Mouse (Mus musculus) midbrain, embryonic 13.5 days (tissue): ENCODE measurements around the gene Arl4a. TPM values are rescaled to one million over a fixed set of nuclear protein-coding genes. Genes with fewer than 3 reads are reported as not detected.

ENCODE experiments used
- ATAC-seq: fragments of 200-750 bp; cut with Nextera tagmentation; 2 replicates; pipeline ENCODE4 v1.8.0; 2017; ENCODE audit warnings: mild to moderate bottlenecking, moderate TSS enrichment, moderate library complexity
- H3K27ac ChIP-seq: fragments of 300-500 bp; sonication (generic); 2 replicates; pipeline ENCODE4 v1.5.1; 2015; ENCODE audit warnings: inconsistent platforms, mild to moderate bottlenecking, moderate library complexity
- H3K27me3 ChIP-seq: fragments of 300-500 bp; sonication (generic); 2 replicates; pipeline ENCODE4 v1.6.1; 2015; ENCODE audit warnings: mild to moderate bottlenecking, inconsistent platforms
- H3K36me3 ChIP-seq: fragments of 300-500 bp; sonication (generic); 2 replicates; pipeline ENCODE4 v1.6.1; 2015; ENCODE audit warnings: mild to moderate bottlenecking, inconsistent platforms
- H3K4me1 ChIP-seq: fragments of 300-500 bp; sonication (generic); replicated peaks from 2 replicates; pipeline ENCODE4 v1.6.1; 2015; ENCODE audit warnings: inconsistent platforms
- H3K4me2 ChIP-seq: fragments of 300-500 bp; sonication (generic); replicated peaks from 2 replicates; pipeline ENCODE4 v1.6.1; 2015; ENCODE audit warnings: moderate library complexity, mild to moderate bottlenecking, inconsistent platforms
- H3K4me3 ChIP-seq: fragments of 300-500 bp; sonication (generic); replicated peaks from 2 replicates; pipeline ENCODE4 v1.5.1; 2015; ENCODE audit warnings: mild to moderate bottlenecking, inconsistent platforms
- H3K9ac ChIP-seq: fragments of 300-500 bp; sonication (generic); replicated peaks from 2 replicates; pipeline ENCODE4 v1.6.1; 2015; ENCODE audit warnings: mild to moderate bottlenecking, inconsistent platforms
- H3K9me3 ChIP-seq: fragments of 300-500 bp; sonication (generic); 2 replicates; pipeline ENCODE4 v1.6.1; 2016; ENCODE audit warnings: mild to moderate bottlenecking, inconsistent platforms
- WGBS: fragments of 180-500 bp; shearing (Covaris S2); methylation state at CpG from one replicate; pipeline ENCODE4 v1.1.7; 2015; 5-methylcytosine and 5-hydroxymethylcytosine counted together
- polyA plus RNA-seq: library from polyadenylated mRNA; unstranded; fragments of >200 nt; fragmentation: Nextera tagmentation; extraction: Ambion mirVana; gene quantifications from 2 replicates; pipeline ENCODE4 v1.2.1, GENCODE M21; 2015

The Arl4a gene
- polyA plus RNA-seq, 1 experiment from 2014 or later, result 107 TPM

DNA sequence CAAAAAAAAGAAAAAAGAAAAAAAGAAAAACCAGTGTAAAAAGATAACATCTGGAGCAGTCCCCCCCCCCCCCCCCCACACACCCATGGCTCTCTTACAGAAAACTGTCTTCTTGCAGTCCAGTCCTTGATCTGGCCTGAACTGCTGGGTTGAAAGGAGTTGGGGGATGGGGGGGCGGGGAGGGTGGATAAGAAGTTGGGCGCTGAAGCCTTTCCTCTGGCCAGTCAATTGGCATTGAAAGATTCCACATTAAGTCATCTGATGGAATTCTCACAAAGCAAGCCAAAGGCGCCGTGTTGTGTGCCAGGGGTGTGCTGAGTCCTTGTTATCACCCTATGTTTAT is 39.0 kb downstream of the Arl4a start:
- WGBS, result 8% methylated on average over 4 of the region's 4 CpGs
- peaks cover 16% of the 10 kb centered on the region for H3K4me1 ChIP-seq
- peak; percentile 59; the same call in 1 of the 2 replicates for ATAC-seq
- H3K4me3 ChIP-seq, result no peak overlapping the region
- H3K27ac ChIP-seq, result no peak overlapping the region
- 0 out of 2 replicates have a peak, but pooled peaks cover 7% of the 10 kb centered on the region for H3K27me3 ChIP-seq
- no peak overlapping the region for H3K9ac ChIP-seq
- H3K9me3 ChIP-seq, result no peaks in the 10 kb centered on the region
- H3K4me2 ChIP-seq, result peak overlapping the region; percentile 15; the same call in 1 of the 2 replicates
- H3K36me3 ChIP-seq, result no peaks in the 10 kb centered on the region

DNA sequence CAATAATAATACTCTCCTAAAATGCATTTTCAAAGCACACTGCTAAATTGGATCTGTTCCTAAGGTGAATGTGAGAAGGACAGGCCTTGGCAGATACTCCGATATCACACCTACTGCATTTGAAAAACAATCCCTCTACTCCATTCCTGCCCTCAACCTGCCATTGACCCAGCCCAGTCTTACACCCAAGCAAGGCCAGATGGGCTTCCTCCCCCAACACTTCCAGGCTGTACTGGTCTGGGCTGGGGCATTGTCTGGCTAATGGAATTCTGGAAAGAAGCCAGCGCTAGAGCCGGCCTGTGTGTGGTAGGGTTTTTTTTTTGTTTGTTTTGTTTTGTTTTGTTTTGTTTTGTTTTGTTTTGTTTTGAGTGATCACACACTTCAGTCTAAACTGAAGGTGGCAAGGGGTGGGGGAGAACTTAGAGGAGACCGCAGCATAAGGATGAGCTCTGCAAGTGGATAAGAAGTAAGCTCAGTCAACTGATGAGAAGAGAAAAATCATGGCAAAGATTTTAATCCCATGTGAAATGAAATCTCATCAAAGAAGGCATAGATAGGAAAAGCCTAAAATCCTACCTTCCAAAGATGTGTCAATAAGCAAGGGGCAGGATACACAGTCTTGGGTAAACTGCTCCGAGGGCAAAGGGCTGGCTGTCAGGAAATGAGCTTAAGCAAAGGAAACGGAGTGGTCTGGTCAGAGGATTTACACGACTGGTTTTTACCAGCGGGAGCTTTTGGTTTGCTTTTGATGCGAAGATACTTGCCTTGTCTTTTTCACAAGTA is 39.6 kb downstream of the Arl4a start:
- Histone ChIP-seq H3K9ac (no peak overlapping the region), H3K27me3 (0 out of 2 replicates have a peak, but pooled peaks cover 7% of the 10 kb centered on the region), H3K27ac (peak overlapping the region; percentile 32; the same call in 1 of the 2 replicates), H3K4me1 (peaks cover 16% of the 10 kb centered on the region), H3K4me3 (no peak overlapping the region), H3K4me2 (peak overlapping the region; percentile 15; the same call in 1 of the 2 replicates), H3K9me3 (no peaks in the 10 kb centered on the region), H3K36me3 (no peaks in the 10 kb centered on the region)
- WGBS, result 5% methylated on average over 9 of the region's 9 CpGs
- ATAC-seq, result peak; percentile 87

GRCm38 (mm10) chr12:39997651-39998050 is 40.2 kb downstream of the Arl4a start:
- Histone ChIP-seq H3K9ac (no peak overlapping the region), H3K4me1 (peaks cover 16% of the 10 kb centered on the region), H3K36me3 (no peaks in the 10 kb centered on the region), H3K27me3 (0 out of 2 replicates have a peak, but pooled peaks cover 7% of the 10 kb centered on the region), H3K4me2 (no peak overlapping the region), H3K9me3 (no peaks in the 10 kb centered on the region), H3K27ac (no peak overlapping the region), H3K4me3 (no peak overlapping the region)
- whole genome bisulfite sequencing, result 7% methylated on average over 4 of the region's 4 CpGs
- ATAC-seq, result no peak

- no peak for ATAC-seq
- 83% methylated on average over 5 of the region's 5 CpGs for WGBS
- Histone ChIP-seq H3K4me1 (peaks cover 23% of the 10 kb centered on the region), H3K9ac (no peak overlapping the region), H3K4me2 (no peak overlapping the region), H3K9me3 (no peaks in the 10 kb centered on the region), H3K27me3 (0 out of 2 replicates have a peak, but pooled peaks cover 7% of the 10 kb centered on the region), H3K4me3 (no peak overlapping the region), H3K27ac (no peak overlapping the region), H3K36me3 (no peaks in the 10 kb centered on the region)
These were observed 41.8 kb downstream of the Arl4a start for GRCm38 (mm10) chr12:39996015-39996414.

DNA sequence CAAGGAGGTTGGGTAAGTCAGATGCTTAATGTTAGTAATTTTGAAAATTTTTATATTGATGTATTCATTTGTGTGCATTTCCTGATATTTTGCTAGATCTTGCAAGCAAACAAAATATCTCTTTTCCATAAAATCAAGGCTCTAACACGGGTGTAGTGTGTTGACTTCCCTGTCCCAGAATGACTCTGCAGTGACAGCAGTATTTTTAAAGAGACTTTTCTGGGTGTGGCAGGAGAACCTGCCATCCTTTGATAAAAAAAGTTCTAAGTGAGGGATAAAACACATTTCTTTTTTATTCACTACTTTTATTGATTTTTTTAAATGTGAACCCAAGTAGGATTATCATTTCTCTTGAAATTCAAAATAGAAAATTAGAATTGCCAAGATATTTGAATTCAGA is 42.2 kb downstream of the Arl4a start:
- no peak overlapping the region for H3K9ac ChIP-seq
- no peak overlapping the region for H3K4me3 ChIP-seq
- H3K27me3 ChIP-seq, result 0 out of 2 replicates have a peak, but pooled peaks cover 7% of the 10 kb centered on the region
- no peaks in the 10 kb centered on the region for H3K9me3 ChIP-seq
- H3K36me3 ChIP-seq, result no peaks in the 10 kb centered on the region
- no peak overlapping the region for H3K27ac ChIP-seq
- no peak for ATAC-seq
- no peak overlapping the region for H3K4me2 ChIP-seq
- H3K4me1 ChIP-seq, result peaks cover 23% of the 10 kb centered on the region
- 71% methylated on average over 1 of the region's 1 CpGs for WGBS

GRCm38 (mm10) chr12:39992767-39993302 is 45.0 kb downstream of the Arl4a start:
- Histone ChIP-seq H3K4me2 (no peak overlapping the region), H3K36me3 (no peaks in the 10 kb centered on the region), H3K9me3 (no peaks in the 10 kb centered on the region)

DNA sequence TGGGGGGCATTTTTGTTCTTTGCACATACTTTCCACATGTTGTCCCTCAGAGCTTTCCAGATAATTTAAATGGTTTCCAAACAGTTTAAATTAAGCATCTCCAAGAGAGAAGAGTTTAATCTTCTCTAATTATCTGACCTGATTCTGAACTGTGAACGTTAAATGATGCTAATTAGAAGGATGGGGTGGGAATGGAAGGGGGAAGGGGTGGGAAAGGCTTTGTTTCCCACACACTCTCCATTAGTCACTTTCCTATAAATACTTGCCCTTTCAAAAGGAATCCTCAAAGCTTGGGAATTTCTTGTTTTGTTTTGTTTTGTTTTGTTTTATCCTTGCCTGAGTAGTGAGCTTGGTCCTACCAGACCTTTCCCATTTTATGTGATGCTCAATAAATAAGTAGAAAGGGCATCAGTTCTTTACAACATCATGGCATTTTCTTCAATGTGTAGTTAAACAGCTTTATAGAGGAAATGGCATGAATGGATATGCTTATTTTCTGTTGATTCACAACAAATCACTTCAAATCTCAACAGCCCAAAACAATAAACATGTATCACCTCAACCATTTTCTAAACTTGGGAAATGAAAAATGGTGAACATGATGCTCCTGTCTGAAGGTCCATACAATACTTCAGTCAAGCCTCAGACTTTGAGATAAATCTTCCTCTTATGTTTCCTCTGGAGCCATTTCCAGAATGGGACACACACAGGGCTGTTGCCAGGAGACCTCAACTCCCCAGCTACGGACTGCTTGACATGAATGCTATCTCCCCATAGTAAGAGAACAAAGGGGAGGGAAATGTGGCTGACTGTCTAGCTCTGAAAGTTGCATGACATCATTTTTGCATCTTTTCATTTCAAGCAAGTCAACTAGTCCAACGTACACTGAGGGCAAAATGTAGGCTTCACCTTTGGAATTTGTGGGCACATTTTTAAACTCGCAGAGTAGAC is 46.7 kb downstream of the Arl4a start:
- no peaks in the 10 kb centered on the region for H3K9me3 ChIP-seq
- no peak overlapping the region for H3K9ac ChIP-seq
- H3K4me1 ChIP-seq, result 0 out of 2 replicates have a peak, but pooled peaks cover 6% of the 10 kb centered on the region
- H3K27me3 ChIP-seq, result no peaks in the 10 kb centered on the region
- no peaks in the 10 kb centered on the region for H3K36me3 ChIP-seq
- ATAC-seq, result peak; percentile 40; the same call in 1 of the 2 replicates
- no peak overlapping the region for H3K4me3 ChIP-seq
- no peak overlapping the region for H3K4me2 ChIP-seq
- 21% methylated on average over 4 of the region's 4 CpGs for WGBS
- H3K27ac ChIP-seq, result no peak overlapping the region

More at GRCm38 (mm10) chr12:39992767-39993302, 45.0 kb downstream of the Arl4a start:
- H3K4me3 ChIP-seq, result no peak overlapping the region
- H3K27me3 ChIP-seq, result no peaks in the 10 kb centered on the region
- H3K27ac ChIP-seq, result no peak overlapping the region
- no peak overlapping the region for H3K9ac ChIP-seq
- no peak for ATAC-seq
- peaks cover 13% of the 10 kb centered on the region; the same call in 1 of the 2 replicates for H3K4me1 ChIP-seq
- 77% methylated on average over 6 of the region's 6 CpGs for WGBS

DNA sequence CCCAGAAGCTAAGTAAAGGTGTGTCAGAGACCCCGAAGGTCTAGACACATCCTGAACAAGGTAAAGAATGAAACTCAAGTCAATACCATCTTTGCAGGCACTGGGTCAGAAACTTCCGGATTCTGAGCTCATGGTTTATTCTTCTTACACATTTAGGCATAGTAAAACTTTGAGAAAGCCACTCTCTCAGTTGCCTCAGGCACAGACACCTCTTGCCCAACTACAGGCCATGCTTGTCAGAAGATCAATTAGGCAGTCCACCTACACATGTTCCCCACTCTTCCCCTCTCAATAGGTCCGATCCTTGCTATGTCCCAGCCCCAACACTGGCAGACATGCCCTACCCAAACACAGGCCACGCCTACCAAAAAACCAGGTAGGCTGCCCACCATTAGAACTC is 48.7 kb downstream of the Arl4a start:
- 94% methylated on average over 4 of the region's 4 CpGs for WGBS
- H3K9me3 ChIP-seq, result no peaks in the 10 kb centered on the region
- H3K27me3 ChIP-seq, result no peaks in the 10 kb centered on the region
- no peak overlapping the region for H3K4me2 ChIP-seq
- ATAC-seq, result no peak
- 0 out of 2 replicates have a peak, but pooled peaks cover 6% of the 10 kb centered on the region for H3K4me1 ChIP-seq
- no peak overlapping the region for H3K4me3 ChIP-seq
- no peak overlapping the region for H3K9ac ChIP-seq
- no peaks in the 10 kb centered on the region for H3K36me3 ChIP-seq
- H3K27ac ChIP-seq, result no peak overlapping the region

DNA sequence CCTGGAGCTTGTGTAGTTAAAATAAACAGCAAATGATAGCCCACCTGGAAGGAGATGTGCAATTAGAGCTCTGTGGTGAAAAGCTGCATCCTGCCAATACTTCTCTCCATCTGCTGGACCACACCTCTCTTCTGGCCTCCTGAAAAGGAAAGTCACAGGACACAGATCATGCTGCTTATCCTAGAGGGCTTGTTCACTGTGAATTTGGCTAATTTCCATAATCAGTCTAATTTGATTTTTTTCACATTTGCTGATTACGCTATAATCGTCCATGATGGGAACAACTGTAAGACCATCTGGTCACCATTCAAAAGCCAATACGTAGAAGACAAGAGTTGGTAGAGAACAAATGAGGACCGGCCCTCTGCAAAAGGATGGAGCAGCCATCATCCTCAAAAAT is 50.6 kb downstream of the Arl4a start:
- no peak overlapping the region for H3K4me2 ChIP-seq
- no peaks in the 10 kb centered on the region for H3K27me3 ChIP-seq
- no peak overlapping the region for H3K9ac ChIP-seq
- H3K9me3 ChIP-seq, result no peaks in the 10 kb centered on the region
- H3K4me3 ChIP-seq, result no peak overlapping the region
- no peak overlapping the region for H3K27ac ChIP-seq
- H3K4me1 ChIP-seq, result 0 out of 2 replicates have a peak, but pooled peaks cover 6% of the 10 kb centered on the region
- no peaks in the 10 kb centered on the region for H3K36me3 ChIP-seq
- ATAC-seq, result no peak
- 87% methylated on average over 4 of the region's 4 CpGs for WGBS

GRCm38 (mm10) chr12:39985639-39986038 is 52.2 kb downstream of the Arl4a start:
- H3K36me3 ChIP-seq, result no peaks in the 10 kb centered on the region
- no peak overlapping the region for H3K4me2 ChIP-seq
- no peaks in the 10 kb centered on the region for H3K4me1 ChIP-seq
- ATAC-seq, result no peak
- no peak overlapping the region for H3K27ac ChIP-seq
- H3K9ac ChIP-seq, result no peak overlapping the region
- H3K4me3 ChIP-seq, result no peak overlapping the region
- WGBS, result 96% methylated on average over 7 of the region's 7 CpGs
- no peaks in the 10 kb centered on the region for H3K27me3 ChIP-seq
- no peaks in the 10 kb centered on the region for H3K9me3 ChIP-seq

GRCm38 (mm10) chr12:39979792-39980191 is 58.0 kb downstream of the Arl4a start:
- Histone ChIP-seq H3K36me3 (no peaks in the 10 kb centered on the region), H3K27ac (no peak overlapping the region), H3K4me1 (peaks cover 26% of the 10 kb centered on the region), H3K4me3 (no peak overlapping the region), H3K9ac (no peak overlapping the region), H3K27me3 (no peaks in the 10 kb centered on the region), H3K9me3 (no peaks in the 10 kb centered on the region), H3K4me2 (no peak overlapping the region)
- 84% methylated on average over 1 of the region's 1 CpGs for WGBS
- no peak for ATAC-seq
